Mouse (Mus musculus) embryonic facial prominence, embryonic 12.5 days (tissue): ENCODE measurements around the gene Ehd4. TPM values are rescaled to one million over a fixed set of nuclear protein-coding genes. Genes with fewer than 3 reads are reported as not detected.

Experiments used
- ATAC-seq: fragments of 200-750 bp; cut with Nextera tagmentation; 2 replicates; pipeline ENCODE4 v1.8.0; 2017; ENCODE audit not compliant: insufficient number of reproducible peaks, insufficient read depth, low FRiP score, low TSS enrichment
- H3K27ac ChIP-seq: fragments of 300-500 bp; sonication (generic); 2 replicates; pipeline ENCODE4 v1.5.1; 2016; ENCODE audit warnings: mild to moderate bottlenecking
- H3K27me3 ChIP-seq: fragments of 300-500 bp; sonication (generic); 2 replicates; pipeline ENCODE4 v1.6.1; 2016; ENCODE audit warnings: mild to moderate bottlenecking, moderate library complexity
- H3K36me3 ChIP-seq: fragments of 300-500 bp; sonication (generic); 2 replicates; pipeline ENCODE4 v1.6.1; 2016; ENCODE audit warnings: mild to moderate bottlenecking
- H3K4me1 ChIP-seq: fragments of 300-500 bp; sonication (generic); 2 replicates; pipeline ENCODE4 v1.6.1; 2016
- H3K4me2 ChIP-seq: fragments of 300-500 bp; sonication (generic); replicated peaks from 2 replicates; pipeline ENCODE4 v1.6.1; 2016; ENCODE audit warnings: mild to moderate bottlenecking, moderate library complexity
- H3K4me3 ChIP-seq: fragments of 300-500 bp; sonication (generic); 2 replicates; pipeline ENCODE4 v1.5.1; 2016; ENCODE audit warnings: mild to moderate bottlenecking
- H3K9ac ChIP-seq: fragments of 300-500 bp; sonication (generic); 2 replicates; pipeline ENCODE4 v1.6.1; 2016; ENCODE audit warnings: mild to moderate bottlenecking, moderate library complexity
- H3K9me3 ChIP-seq: fragments of 300-500 bp; sonication (generic); 2 replicates; pipeline ENCODE4 v1.6.1; 2016; ENCODE audit warnings: mild to moderate bottlenecking, moderate library complexity
- WGBS: fragments of 180-500 bp; shearing (Covaris S2); methylation state at CpG from one replicate; pipeline ENCODE4 v1.1.7; 2016; 5-methylcytosine and 5-hydroxymethylcytosine counted together
- polyA plus RNA-seq: library from polyadenylated mRNA; unstranded; fragments of >200 nt; fragmentation: Nextera tagmentation; extraction: Ambion mirVana; gene quantifications from 2 replicates; pipeline ENCODE4 v1.2.1, GENCODE M21; 2016

Gene Ehd4
- polyA plus RNA-seq, 1 experiment from 2014 or later: 22.8 TPM

DNA sequence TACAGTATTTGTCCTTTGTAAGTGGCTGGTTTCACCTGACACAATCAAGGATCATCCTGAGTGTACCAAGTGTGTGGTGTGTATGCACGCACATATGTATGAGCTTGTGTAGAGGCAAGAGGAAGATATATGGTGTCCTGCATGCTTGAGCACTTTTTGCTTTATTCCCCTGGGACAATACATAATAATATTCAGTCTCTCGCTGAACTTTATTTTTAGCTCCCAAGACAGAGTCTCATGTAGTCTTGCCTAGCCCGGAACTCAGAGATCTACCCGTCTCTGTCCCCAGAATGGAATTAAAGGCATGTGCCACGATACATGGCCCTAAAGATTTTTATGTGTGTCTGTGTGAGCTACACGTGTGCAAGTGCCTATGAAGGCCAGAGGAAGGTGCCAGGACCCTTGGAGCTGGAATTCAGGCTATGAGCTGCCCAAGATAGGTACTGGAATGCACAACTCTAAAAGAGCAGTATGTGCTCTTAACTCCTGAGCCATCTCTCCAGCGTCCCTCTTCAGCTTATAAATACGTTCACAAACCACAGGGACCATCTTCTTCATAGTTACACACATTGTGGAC lies 47.9 kb downstream of the Ehd4 start:
- no peak overlapping the region for H3K27ac ChIP-seq
- H3K4me2 ChIP-seq: no peak overlapping the region
- WGBS: 83% methylated on average over 8 of the region's 8 CpGs
- H3K36me3 ChIP-seq: no peaks in the 10 kb centered on the region
- H3K9ac ChIP-seq: no peak overlapping the region
- H3K27me3 ChIP-seq: no peaks in the 10 kb centered on the region
- no peaks in the 10 kb centered on the region for H3K9me3 ChIP-seq
- no peak overlapping the region for H3K4me3 ChIP-seq
- no peak for ATAC-seq
- H3K4me1 ChIP-seq: peaks cover 10% of the 10 kb centered on the region

DNA sequence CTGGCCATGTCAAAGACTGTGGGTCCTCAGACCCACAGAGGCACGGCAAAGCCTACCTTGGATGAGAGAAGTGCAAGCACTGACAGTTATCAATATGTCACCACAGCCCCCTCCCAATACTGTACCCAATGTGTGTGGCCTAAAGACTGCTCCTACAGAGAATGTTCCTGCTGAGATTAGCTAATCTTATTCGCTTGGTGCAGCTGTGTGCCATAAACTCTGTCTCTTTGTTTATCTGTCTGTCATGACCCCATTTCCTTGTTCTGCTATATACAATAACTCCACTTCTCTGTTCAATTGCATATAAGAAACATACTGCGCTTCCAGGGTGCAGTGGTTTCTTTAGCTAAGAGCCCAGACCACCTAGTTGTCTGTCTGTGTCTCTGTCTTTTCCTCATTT lies 48.5 kb downstream of the Ehd4 start:
- Histone ChIP-seq H3K4me2 (no peak overlapping the region), H3K9ac (no peak overlapping the region), H3K27me3 (no peaks in the 10 kb centered on the region), H3K27ac (no peak overlapping the region), H3K4me1 (peaks cover 10% of the 10 kb centered on the region), H3K9me3 (no peaks in the 10 kb centered on the region), H3K4me3 (no peak overlapping the region), H3K36me3 (no peaks in the 10 kb centered on the region)
- WGBS: 76% methylated on average over 3 of the region's 3 CpGs
- no peak for ATAC-seq

DNA sequence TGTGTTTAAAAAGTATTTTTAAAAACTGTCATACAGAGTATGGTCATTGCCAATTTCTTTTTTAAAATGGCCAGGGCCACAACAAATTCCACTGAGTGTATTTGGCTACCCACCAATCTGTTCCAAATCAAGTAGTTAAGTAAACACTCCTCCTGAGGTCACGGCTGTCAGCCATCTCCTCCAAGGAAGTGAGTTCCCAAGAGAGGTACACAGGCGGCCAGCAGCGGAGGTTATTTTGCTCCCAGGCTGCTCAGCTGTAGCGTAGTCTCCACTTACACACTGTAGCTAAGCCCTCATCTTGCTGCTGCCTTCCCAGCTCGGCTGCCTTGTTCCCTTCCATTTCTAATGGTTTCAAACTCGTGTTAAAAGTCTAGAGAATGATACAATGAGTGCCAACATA lies 51.5 kb downstream of the Ehd4 start:
- Histone ChIP-seq H3K4me3 (no peak overlapping the region), H3K4me2 (no peak overlapping the region), H3K36me3 (no peaks in the 10 kb centered on the region), H3K9me3 (no peaks in the 10 kb centered on the region), H3K9ac (no peak overlapping the region), H3K27ac (no peak overlapping the region), H3K27me3 (no peaks in the 10 kb centered on the region), H3K4me1 (peaks cover 18% of the 10 kb centered on the region)
- 17% methylated on average over 6 of the region's 6 CpGs for WGBS
- ATAC-seq: no peak

DNA sequence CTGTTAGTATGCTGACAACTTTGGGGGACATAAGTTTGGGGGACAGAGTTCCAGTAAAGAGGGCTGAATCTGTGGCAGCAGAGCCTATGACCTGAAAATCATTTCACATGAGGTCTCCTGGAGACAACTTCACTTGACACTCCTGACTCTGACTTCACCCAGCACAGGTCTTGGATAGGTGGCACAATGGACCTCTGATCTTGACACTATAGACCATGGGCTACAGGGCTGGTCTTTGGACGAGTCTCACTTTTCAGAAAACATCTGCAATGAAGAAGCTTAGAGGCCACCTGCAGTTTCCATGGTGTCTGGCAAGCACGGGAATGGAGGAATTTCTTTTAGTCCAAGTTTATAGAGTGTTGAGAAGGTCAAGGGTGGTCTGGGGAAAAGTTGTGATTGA lies 52.0 kb downstream of the Ehd4 start:
- no peak overlapping the region for H3K4me3 ChIP-seq
- no peaks in the 10 kb centered on the region for H3K27me3 ChIP-seq
- H3K4me1 ChIP-seq: peaks cover 18% of the 10 kb centered on the region
- H3K36me3 ChIP-seq: no peaks in the 10 kb centered on the region
- 33% methylated on average over 2 of the region's 2 CpGs for WGBS
- no peak overlapping the region for H3K9ac ChIP-seq
- no peak overlapping the region for H3K27ac ChIP-seq
- no peak for ATAC-seq
- no peak overlapping the region for H3K4me2 ChIP-seq
- no peaks in the 10 kb centered on the region for H3K9me3 ChIP-seq

DNA sequence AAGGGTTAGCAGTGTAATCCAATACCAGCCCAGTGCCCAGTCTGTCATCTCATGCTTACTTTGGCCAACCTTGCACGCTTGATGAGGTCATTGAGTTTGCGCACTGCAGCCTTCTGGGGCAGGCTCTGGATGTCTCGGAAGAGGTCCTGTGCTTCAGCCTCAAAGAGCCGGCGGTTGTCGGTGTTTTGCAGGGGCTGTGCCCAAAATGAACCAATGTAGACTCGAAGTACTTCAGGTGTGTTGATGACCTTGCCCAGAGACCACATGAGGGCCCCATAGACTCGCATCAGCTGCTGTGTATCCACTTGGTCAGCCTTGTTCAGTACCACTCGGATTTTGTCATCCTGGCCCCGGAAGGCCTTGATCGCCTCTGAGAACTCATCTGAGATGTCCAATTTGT lies 52.4 kb downstream of the Ehd4 start:
- H3K4me1 ChIP-seq: peaks cover 18% of the 10 kb centered on the region
- no peak overlapping the region for H3K4me3 ChIP-seq
- H3K4me2 ChIP-seq: no peak overlapping the region
- 85% methylated on average over 11 of the region's 11 CpGs for WGBS
- no peaks in the 10 kb centered on the region for H3K36me3 ChIP-seq
- no peak for ATAC-seq
- no peak overlapping the region for H3K9ac ChIP-seq
- H3K27ac ChIP-seq: no peak overlapping the region
- H3K9me3 ChIP-seq: no peaks in the 10 kb centered on the region
- no peaks in the 10 kb centered on the region for H3K27me3 ChIP-seq

DNA sequence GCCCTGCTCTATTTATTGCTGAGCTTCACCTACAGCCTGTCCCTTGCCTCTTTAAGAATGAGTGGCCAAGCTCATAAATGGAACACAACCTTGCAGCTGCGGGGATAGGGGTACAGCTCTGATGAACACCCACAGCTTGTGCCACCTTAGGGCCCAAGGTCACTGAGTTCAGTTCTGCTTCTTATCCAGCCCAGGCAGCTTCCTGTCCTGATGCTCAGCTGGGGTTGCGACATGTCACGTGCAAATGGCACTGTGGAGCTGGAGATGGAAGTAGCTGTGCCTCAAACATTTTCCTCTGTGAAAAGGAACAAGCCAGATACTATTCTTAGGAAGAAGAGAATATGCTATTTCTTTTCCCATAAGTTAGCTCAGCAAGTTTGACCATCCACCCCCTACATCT lies 54.5 kb downstream of the Ehd4 start:
- Histone ChIP-seq H3K27ac (no peak overlapping the region), H3K9ac (no peak overlapping the region), H3K9me3 (no peaks in the 10 kb centered on the region), H3K4me3 (no peak overlapping the region), H3K36me3 (no peaks in the 10 kb centered on the region), H3K4me1 (peaks cover 18% of the 10 kb centered on the region), H3K4me2 (no peak overlapping the region), H3K27me3 (no peaks in the 10 kb centered on the region)
- no peak for ATAC-seq
- WGBS: 79% methylated on average over 3 of the region's 3 CpGs

DNA sequence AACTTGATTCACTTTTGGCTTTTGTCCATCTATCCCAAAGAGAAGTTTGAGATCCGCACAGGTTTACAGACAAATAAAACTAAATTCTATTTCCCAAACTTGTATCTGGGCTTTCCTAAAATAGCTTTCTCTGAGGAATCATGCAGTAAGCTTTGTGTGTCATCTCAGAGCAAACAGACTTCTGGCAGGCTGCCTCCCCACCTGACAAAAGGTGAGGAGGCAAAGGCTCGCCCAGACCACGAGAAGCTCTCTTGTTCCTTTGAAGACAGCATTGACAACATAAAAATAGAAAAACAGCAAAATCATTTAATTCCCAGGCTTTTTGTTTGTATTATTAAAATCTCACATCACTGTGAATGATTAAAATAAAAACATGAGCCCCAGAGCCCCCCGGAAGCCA lies 55.1 kb downstream of the Ehd4 start:
- H3K4me3 ChIP-seq: no peak overlapping the region
- 88% methylated on average over 4 of the region's 4 CpGs for WGBS
- H3K4me2 ChIP-seq: no peak overlapping the region
- no peaks in the 10 kb centered on the region for H3K27me3 ChIP-seq
- no peaks in the 10 kb centered on the region for H3K9me3 ChIP-seq
- H3K9ac ChIP-seq: no peak overlapping the region
- peaks cover 18% of the 10 kb centered on the region for H3K4me1 ChIP-seq
- no peaks in the 10 kb centered on the region for H3K36me3 ChIP-seq
- H3K27ac ChIP-seq: no peak overlapping the region
- no peak for ATAC-seq

DNA sequence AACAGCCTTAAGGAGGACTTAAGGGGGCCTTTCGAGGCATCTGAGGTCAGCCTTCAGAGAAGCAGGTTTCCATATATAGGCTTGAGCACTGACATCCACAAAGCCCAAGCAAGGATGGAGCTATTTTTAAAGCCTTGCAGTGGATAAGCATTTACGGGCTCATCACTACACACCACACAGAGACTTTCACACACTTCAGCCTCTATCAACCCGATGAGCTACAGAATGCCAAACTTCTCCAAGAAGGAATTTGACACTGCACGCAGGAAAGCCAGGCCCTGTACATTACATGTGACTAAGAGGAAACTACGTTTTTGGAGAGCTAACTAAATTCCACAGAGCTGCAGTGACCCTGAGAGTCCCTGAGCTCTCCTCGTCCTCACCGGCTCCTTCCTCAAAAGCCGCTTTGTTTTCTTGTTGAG lies 55.6 kb downstream of the Ehd4 start:
- Histone ChIP-seq H3K9ac (no peak overlapping the region), H3K4me1 (peaks cover 18% of the 10 kb centered on the region), H3K4me3 (no peak overlapping the region), H3K9me3 (no peaks in the 10 kb centered on the region), H3K36me3 (no peaks in the 10 kb centered on the region), H3K4me2 (no peak overlapping the region), H3K27ac (no peak overlapping the region), H3K27me3 (no peaks in the 10 kb centered on the region)
- 37% methylated on average over 8 of the region's 8 CpGs for WGBS
- no peak for ATAC-seq

DNA sequence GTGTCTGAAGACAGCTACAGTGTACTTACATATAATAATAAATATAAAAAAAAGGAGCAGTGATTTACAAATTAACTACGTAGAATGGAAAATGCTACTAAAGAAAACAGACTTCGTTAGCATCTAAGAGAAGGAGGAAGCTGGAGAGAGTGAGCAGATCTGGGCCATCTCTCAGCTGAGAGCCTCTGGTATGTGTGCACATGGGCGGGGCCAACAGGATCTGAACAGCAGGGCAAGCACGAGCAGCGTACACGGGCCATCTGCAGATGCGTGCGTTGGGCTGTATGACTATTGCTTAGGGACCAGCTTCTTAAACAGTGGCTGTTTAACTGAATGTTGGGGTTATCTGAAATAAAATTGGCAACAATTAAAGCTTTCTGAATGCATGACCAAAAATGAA lies 56.5 kb downstream of the Ehd4 start:
- Histone ChIP-seq H3K36me3 (no peaks in the 10 kb centered on the region), H3K27me3 (no peaks in the 10 kb centered on the region), H3K9me3 (no peaks in the 10 kb centered on the region), H3K27ac (no peak overlapping the region), H3K4me1 (peaks cover 13% of the 10 kb centered on the region; the same call in 1 of the 2 replicates), H3K9ac (no peak overlapping the region), H3K4me3 (no peak overlapping the region), H3K4me2 (no peak overlapping the region)
- 82% methylated on average over 8 of the region's 8 CpGs for WGBS
- ATAC-seq: no peak

DNA sequence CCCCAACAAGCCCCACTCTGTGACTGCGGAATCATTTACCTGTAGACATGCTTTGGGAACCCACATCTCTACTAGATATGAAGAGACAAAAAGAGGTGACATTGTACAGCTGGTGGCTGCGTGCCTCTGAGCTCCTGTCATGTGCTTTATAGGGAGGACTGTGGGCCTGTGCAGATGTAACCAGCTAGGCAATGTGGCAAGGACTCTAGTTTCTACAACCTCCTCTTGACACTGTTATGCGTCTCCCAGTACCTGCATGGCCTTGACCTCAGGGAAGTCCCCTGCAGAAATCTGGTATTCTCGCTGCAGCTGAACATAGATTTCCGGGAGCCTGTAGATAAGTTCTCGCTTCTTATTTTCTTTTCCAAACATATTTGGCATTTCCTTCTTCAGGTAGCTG lies 57.7 kb downstream of the Ehd4 start:
- Histone ChIP-seq H3K27ac (no peak overlapping the region), H3K9ac (no peak overlapping the region), H3K36me3 (no peaks in the 10 kb centered on the region), H3K9me3 (no peaks in the 10 kb centered on the region), H3K4me1 (peaks cover 8% of the 10 kb centered on the region; the same call in 1 of the 2 replicates), H3K4me3 (no peak overlapping the region), H3K27me3 (no peaks in the 10 kb centered on the region), H3K4me2 (no peak overlapping the region)
- 90% methylated on average over 6 of the region's 6 CpGs for WGBS
- no peak for ATAC-seq

DNA sequence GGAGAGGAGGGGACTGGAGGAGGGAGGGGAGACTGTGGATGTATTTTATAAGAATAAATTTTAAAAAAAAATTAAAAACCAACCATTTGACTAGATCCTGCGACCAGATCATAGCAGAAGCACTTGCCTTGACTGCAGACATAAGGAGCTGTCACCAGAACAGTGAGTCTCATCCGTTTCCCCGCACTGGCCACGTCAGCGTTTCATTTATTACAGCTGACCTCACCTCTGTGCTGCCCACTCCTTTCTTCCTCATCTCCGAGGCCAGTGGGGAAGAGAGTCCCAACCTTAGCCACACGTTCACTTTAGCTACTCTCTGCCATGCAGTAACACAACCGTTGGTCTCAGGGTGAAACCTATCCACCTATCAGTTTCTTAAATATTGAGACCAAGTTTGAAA lies 58.2 kb downstream of the Ehd4 start:
- ATAC-seq: no peak
- Histone ChIP-seq H3K27ac (no peak overlapping the region), H3K4me3 (no peak overlapping the region), H3K9me3 (no peaks in the 10 kb centered on the region), H3K4me2 (no peak overlapping the region), H3K27me3 (no peaks in the 10 kb centered on the region), H3K36me3 (no peaks in the 10 kb centered on the region), H3K9ac (no peak overlapping the region), H3K4me1 (peaks cover 8% of the 10 kb centered on the region; the same call in 1 of the 2 replicates)
- WGBS: 83% methylated on average over 8 of the region's 8 CpGs

DNA sequence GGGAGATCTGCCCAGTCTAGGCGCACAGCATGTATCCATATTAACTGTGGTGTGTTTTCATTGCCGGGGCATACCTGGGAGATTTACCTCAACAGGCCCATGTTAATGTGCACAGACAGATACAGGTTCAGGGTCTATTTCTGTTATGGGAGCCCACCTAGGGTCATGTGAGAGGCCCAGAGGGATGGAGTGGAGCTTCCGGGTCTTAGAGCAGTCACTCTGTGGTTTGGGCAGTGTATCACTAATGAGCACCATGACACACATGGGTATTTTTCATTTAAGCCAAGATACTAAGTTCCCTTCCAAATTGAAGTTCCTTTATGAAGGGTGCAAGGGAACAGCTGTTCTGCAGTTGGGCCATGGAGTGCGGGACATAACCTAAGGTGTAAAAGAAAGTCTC lies 59.2 kb downstream of the Ehd4 start:
- no peaks in the 10 kb centered on the region for H3K9me3 ChIP-seq
- no peaks in the 10 kb centered on the region for H3K27me3 ChIP-seq
- ATAC-seq: no peak
- no peak overlapping the region for H3K27ac ChIP-seq
- H3K4me3 ChIP-seq: no peak overlapping the region
- H3K9ac ChIP-seq: no peak overlapping the region
- no peaks in the 10 kb centered on the region for H3K36me3 ChIP-seq
- no peak overlapping the region for H3K4me2 ChIP-seq
- 91% methylated on average over 4 of the region's 4 CpGs for WGBS
- peaks cover 8% of the 10 kb centered on the region; the same call in 1 of the 2 replicates for H3K4me1 ChIP-seq
